Mouse (Mus musculus) bone marrow, adult 2 months (tissue): ENCODE measurements around the gene Crebrf.

Experiments
- CTCF ChIP-seq: fragments of 200-500 bp; IDR thresholded peaks from 2 replicates; pipeline ENCODE4 v1.5.1; 2011; ENCODE audit warnings: low read length, control low read depth; ENCODE audit not compliant: control insufficient read depth, insufficient read depth
- POLR2A ChIP-seq: fragments of 200-500 bp; IDR thresholded peaks from 2 replicates; pipeline ENCODE4 v1.6.1; 2011; ENCODE audit warnings: low read depth, mild to moderate bottlenecking, control low read depth, low read length, borderline replicate concordance; ENCODE audit not compliant: control insufficient read depth

GRCm38 (mm10) chr17:26792096-26792495, 76.6 kb downstream of the Crebrf start:
- TF ChIP-seq CTCF = no peak
- TF ChIP-seq POLR2A = no peak
